Mouse (Mus musculus) forelimb bud, embryonic 11.5 days (tissue): ENCODE results near the gene Olfr1217.
"Not testable (repeated sequence)": the region's sequence is repeated elsewhere in the genome, so short reads cannot be mapped to it uniquely, and the experiment has no call there.

Source experiments
- DNase-seq: peaks from one replicate; pipeline ENCODE4 v3.0.0-alpha.2; 2012; ENCODE audit warnings: low read depth, low spot score

The Olfr1217 gene

DNA sequence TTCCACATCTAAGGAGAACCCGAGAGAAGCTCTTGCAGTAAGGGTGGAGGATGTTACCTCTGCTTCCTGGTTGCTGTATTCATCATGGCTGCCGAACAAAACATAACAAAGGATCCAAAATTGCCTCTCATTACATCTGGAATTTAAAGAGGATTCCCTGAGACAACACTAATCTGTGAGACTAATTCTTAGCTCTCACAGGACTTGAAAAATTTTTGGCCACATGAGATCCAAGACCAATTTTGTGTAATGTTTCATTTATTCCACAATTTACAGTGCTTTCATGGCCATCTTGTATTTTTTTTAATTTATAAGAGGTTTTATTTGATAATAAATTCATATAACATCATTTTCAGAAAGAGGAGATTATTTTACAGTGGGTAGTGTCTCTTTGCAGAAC, at the start of gene Olfr1217:
TSS of gene Olfr1217 (minus strand) at position 101 of the 400 bp plus-strand sequence.
- no peak for DNase-seq

DNA sequence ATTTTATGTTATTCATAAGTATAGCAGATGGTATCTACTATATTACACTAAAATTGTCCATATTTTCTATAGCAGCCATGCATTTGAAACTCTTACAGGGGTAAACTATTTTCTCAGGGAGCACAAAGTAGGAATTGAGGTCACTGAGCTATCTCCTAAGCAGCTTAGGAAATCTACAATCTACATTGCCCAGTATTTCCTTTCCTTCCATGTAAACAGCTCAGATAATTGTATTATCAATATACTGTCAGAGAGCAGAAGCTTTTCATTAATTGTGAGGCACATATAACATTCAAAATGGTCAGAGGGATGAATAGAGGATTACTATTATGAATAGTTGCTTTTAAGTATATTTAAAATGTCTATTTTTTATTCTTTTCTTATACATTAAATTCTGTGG, 49.6 kb upstream of the Olfr1217 start:
- no peak for DNase-seq

DNA sequence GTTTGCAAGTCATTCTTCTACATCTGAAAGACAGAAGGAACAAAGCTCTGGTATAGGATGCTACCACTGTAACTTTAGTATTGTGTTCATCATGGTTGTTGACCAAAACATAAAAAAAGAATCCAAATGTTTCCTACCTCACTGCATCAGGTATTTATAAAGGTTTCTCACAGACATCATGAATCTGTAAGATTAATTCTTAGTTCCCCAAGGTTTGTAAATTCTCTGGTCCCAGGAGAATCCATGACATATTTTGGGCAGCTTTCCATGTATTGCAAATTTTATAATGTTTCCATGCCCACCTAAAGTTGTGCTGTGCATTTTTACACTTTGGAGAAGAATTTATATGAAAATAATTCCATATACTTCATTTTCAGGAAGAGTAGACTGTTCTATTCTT, 29.2 kb upstream of the Olfr1217 start, which contains the start of gene Olfr1218:
TSS of gene Olfr1218 (minus strand) at position 101 of the 400 bp plus-strand sequence.
- DNase-seq = no peak

- DNase-seq = not testable (repeated sequence)
Measured at GRCm38 (mm10) chr2:89021436-89021835, 10.4 kb downstream of the Olfr1217 start.

DNA sequence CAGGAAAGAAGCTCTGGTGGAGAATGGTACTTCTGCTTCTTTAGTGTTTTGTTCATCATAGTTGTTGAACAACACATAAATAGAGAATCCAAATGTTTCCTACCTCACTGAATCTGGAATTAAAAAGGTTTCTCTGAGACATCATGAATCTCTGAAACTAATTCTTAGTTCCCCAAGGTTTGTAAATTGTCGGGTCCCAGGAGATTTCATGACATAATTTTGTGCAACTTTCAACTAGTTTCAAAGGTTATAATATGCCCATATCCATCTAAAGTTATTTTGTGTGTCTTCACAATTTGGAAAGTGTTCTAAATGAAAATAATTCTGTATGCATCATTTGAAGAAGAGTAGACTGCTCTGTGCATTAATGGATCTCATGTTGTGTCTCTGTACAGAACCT, 13.6 kb downstream of the Olfr1217 start, which contains the start of gene Olfr1216:
TSS of gene Olfr1216 (minus strand) at position 101 of the 400 bp plus-strand sequence.
- no peak for DNase-seq

DNA sequence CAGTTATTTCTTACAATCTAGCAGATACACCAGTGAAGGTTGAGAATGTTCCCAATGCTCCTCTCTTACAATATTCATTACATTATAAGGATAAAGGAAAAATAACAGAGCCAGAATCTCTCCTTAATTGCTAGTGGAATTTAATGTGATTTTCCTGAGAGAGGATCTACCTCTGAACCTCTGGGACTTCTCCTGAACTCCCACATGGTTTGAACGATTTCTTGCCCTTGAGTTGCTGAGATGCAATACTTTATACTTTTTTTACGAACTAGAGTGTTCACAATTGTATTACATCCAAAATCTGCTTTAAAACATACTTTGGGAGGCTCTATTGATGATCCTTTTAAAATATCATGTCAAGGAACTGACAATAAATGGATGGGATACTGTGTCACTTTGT, 25.0 kb downstream of the Olfr1217 start, which contains the start of gene Olfr1215:
TSS of gene Olfr1215 (minus strand) at position 101 of the 400 bp plus-strand sequence.
- DNase-seq = no peak

DNA sequence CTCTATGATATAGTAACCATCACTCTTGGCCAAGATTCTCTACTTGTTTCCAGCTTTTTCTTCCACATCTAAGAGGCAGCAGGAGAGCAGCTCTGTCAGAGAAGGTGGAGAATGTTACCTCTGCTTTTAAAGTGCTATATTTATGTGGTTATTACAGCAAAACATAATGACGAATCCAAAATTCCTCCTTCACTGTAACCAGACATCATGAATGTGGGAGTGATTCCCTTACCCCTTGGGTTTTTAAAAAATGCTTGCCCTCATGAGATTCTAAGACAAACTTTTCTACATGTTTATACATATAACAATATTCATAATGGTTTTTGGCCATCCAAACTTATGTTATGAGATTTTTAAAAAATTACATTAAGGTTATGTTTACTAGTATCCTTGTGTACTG, 39.3 kb downstream of the Olfr1217 start, which contains the start of gene Olfr1214:
TSS of gene Olfr1214 (minus strand) at position 101 of the 400 bp plus-strand sequence.
- DNase-seq = no peak

DNA sequence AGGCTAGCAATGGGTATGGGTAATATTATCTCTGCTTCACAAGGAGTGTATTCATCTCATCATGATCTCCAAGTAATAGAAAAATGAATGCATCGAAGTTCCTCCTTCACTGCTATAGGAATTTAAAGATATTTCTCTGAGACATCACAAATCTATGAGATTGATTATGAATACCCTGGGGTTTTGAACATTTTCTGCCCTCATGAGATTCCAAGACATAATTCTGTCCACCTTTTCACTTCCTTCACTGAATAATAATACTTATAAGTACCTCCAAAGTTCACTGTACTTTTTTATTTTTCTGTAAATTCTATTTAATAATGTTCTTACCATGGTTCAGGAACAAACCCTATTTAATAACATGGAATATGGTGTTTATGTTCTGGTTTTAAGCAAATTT, 51.7 kb downstream of the Olfr1217 start, which contains the start of gene Gm13762:
TSS of gene Gm13762 (minus strand) at position 101 of the 400 bp plus-strand sequence.
- DNase-seq = no peak
